Mouse (Mus musculus): Measurements from ENCODE around the gene Nr0b2. TPM values are rescaled to one million over a fixed set of nuclear protein-coding genes. Genes with fewer than 3 reads are reported as not detected.

The Nr0b2 gene
- total RNA-seq, 2 experiments from 2014 or later = 1.5 TPM; not detected in 1

GRCm38 (mm10) chr4:133559846-133560245, 6.7 kb downstream of the Nr0b2 start:
- no peak for ATAC-seq (ENCODE audit: poor library complexity, severe bottlenecking)

GRCm38 (mm10) chr4:133561622-133562021, 8.4 kb downstream of the Nr0b2 start:
- ATAC-seq (ENCODE audit: poor library complexity, severe bottlenecking) = no peak

- 0 out of 2 replicates have a peak, but pooled peaks have one; percentile 24 for ATAC-seq (ENCODE audit: poor library complexity, severe bottlenecking)
Measured at GRCm38 (mm10) chr4:133563123-133563571, 10.0 kb downstream of the Nr0b2 start.

GRCm38 (mm10) chr4:133567251-133567650, 14.1 kb downstream of the Nr0b2 start:
- ATAC-seq (ENCODE audit: poor library complexity, severe bottlenecking) = no peak

GRCm38 (mm10) chr4:133569291-133570065, 16.3 kb downstream of the Nr0b2 start:
- ATAC-seq (ENCODE audit: poor library complexity, severe bottlenecking) = no peak

GRCm38 (mm10) chr4:133570066-133570466, 16.9 kb downstream of the Nr0b2 start:
- no peak for ATAC-seq (ENCODE audit: poor library complexity, severe bottlenecking)

- ATAC-seq (ENCODE audit: poor library complexity, severe bottlenecking) = peak; percentile 96
Measured at GRCm38 (mm10) chr4:133574070-133574842, 21.1 kb downstream of the Nr0b2 start, which contains the start of gene Gpatch3. Gene Gpatch3 (plus strand): TSS chr4:133574745.

GRCm38 (mm10) chr4:133574843-133575202, 21.6 kb downstream of the Nr0b2 start:
- ATAC-seq (ENCODE audit: poor library complexity, severe bottlenecking) = peak; percentile 58; the same call in 1 of the 2 replicates

- no peak for ATAC-seq (ENCODE audit: poor library complexity, severe bottlenecking)
Measured at GRCm38 (mm10) chr4:133577983-133578382, 24.8 kb downstream of the Nr0b2 start.

GRCm38 (mm10) chr4:133583690-133584058, 30.5 kb downstream of the Nr0b2 start:
- ATAC-seq (ENCODE audit: poor library complexity, severe bottlenecking) = no peak

- peak; percentile 96 for ATAC-seq (ENCODE audit: poor library complexity, severe bottlenecking)
Measured at GRCm38 (mm10) chr4:133584059-133584951, 31.1 kb downstream of the Nr0b2 start, which contains the start of gene Gpn2. Gene Gpn2 (plus strand): TSS chr4:133584362.

GRCm38 (mm10) chr4:133592570-133592969, 39.4 kb downstream of the Nr0b2 start:
- peak; percentile 87 for ATAC-seq (ENCODE audit: poor library complexity, severe bottlenecking)

GRCm38 (mm10) chr4:133595538-133595937, 42.4 kb downstream of the Nr0b2 start:
- no peak for ATAC-seq (ENCODE audit: poor library complexity, severe bottlenecking)

GRCm38 (mm10) chr4:133596084-133596483, 42.9 kb downstream of the Nr0b2 start:
- no peak for ATAC-seq (ENCODE audit: poor library complexity, severe bottlenecking)

- no peak for ATAC-seq (ENCODE audit: poor library complexity, severe bottlenecking)
Measured at GRCm38 (mm10) chr4:133598616-133599015, 45.4 kb downstream of the Nr0b2 start.

GRCm38 (mm10) chr4:133599116-133599515, 45.9 kb downstream of the Nr0b2 start:
- no peak for ATAC-seq (ENCODE audit: poor library complexity, severe bottlenecking)

GRCm38 (mm10) chr4:133599571-133600073, 46.4 kb downstream of the Nr0b2 start:
- ATAC-seq (ENCODE audit: poor library complexity, severe bottlenecking) = peak; percentile 95

- no peak for ATAC-seq (ENCODE audit: poor library complexity, severe bottlenecking)
Measured at GRCm38 (mm10) chr4:133600306-133600705, 47.1 kb downstream of the Nr0b2 start.

- peak; percentile 29 for ATAC-seq (ENCODE audit: poor library complexity, severe bottlenecking)
Measured at GRCm38 (mm10) chr4:133601721-133602218, 48.6 kb downstream of the Nr0b2 start, which contains the start of gene Sfn. Gene Sfn (minus strand): TSS chr4:133602168.

GRCm38 (mm10) chr4:133603056-133603455, 49.9 kb downstream of the Nr0b2 start:
- no peak for ATAC-seq (ENCODE audit: poor library complexity, severe bottlenecking)

Measured in megakaryocyte, adult 5-6 weeks (primary cell).